Mouse (Mus musculus): ENCODE data around the gene Mast2. TPM values are rescaled to one million over a fixed set of nuclear protein-coding genes. Genes with fewer than 3 reads are reported as not detected.

Gene Mast2
- polyA plus RNA-seq, 1 experiment, result 45.7 TPM

- no peak for TF ChIP-seq GATA1 (IDR thresholded peaks at IDR 0.05; ENCODE audit: low read length)
These were observed 111.5 kb downstream of the Mast2 start for GRCm38 (mm10) chr4:116352496-116352895.

GRCm38 (mm10) chr4:116342119-116342518 is 121.9 kb downstream of the Mast2 start:
- no peak for TF ChIP-seq GATA1 (IDR thresholded peaks at IDR 0.05; ENCODE audit: low read length)

DNA sequence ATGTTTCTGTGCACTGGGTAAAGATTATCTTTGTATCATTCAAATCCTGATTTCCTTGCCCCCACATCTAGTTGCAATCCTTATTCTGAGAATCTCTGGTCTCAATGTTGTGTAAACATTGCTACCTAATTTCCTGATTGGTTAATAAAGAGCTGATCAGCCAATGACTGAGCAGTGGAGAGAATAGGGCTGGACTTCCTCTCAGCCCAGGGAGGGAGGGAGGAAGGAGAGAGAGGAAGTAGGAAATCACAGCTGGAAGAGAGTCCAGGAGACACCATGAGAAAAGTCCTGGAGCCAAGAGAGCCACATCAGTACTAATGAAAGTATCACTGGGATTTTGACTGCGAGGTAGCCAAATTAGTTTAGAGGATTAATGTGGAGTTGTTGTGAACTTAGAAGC is 127.7 kb downstream of the Mast2 start:
- no peak for TF ChIP-seq GATA1 (IDR thresholded peaks at IDR 0.05; ENCODE audit: low read length)

- no peak for TF ChIP-seq GATA1 (IDR thresholded peaks at IDR 0.05; ENCODE audit: low read length)
These were observed 134.7 kb downstream of the Mast2 start for GRCm38 (mm10) chr4:116329256-116329655.

- TF ChIP-seq GATA1 (IDR thresholded peaks at IDR 0.05; ENCODE audit: low read length), result no peak
These were observed 141.9 kb downstream of the Mast2 start for GRCm38 (mm10) chr4:116322127-116322526.

DNA sequence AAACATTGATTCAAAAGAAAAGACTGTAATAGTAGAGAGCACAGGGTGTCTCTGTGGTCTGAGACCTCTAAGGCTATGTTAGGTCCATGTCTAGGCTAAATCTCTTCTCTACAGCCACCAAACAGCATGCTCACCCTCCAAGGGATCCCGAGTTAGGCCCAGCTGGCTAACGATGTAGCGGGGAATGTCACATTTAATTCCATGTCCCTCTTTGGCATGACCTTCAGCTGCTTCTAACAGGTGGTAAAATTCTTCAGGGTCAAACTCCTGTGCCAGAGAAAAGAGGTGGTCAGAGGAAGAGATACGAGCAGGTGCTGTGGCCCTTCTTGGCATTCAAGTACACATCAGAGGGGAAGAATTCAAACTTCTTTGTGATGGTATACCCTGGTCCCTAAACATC is 146.4 kb downstream of the Mast2 start:
- TF ChIP-seq GATA1 (IDR thresholded peaks at IDR 0.05; ENCODE audit: low read length), result no peak

- TF ChIP-seq GATA1 (IDR thresholded peaks at IDR 0.05; ENCODE audit: low read length), result no peak
These were observed 159.4 kb downstream of the Mast2 start for GRCm38 (mm10) chr4:116304551-116304950.

DNA sequence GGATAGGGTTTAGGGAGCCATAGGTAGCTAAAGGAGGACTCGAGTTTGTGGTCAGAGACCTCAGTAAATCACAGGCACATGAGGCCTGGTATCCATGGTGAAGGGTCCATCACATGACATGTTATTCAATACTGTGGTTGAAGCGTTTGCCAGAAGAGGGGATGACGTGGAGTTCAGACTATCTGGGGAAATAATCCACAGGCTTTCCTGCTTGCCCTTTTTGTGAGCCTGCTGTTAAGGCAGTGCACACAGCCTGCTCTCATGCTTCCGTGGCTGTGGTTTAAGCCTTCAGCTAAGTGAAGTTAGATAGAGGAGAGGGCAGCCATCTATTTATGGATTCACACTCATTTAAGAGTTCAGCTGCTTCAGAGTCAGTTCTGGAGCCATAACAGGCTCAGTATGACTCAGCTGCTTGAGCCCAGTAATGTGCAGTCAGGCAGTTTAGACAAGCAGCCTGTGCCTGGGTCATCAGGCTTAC is 163.1 kb downstream of the Mast2 start:
- TF ChIP-seq GATA1 (IDR thresholded peaks at IDR 0.05; ENCODE audit: low read length), result no peak

- TF ChIP-seq GATA1 (IDR thresholded peaks at IDR 0.05; ENCODE audit: low read length), result no peak
These were observed 170.7 kb downstream of the Mast2 start for GRCm38 (mm10) chr4:116293296-116293695.

DNA sequence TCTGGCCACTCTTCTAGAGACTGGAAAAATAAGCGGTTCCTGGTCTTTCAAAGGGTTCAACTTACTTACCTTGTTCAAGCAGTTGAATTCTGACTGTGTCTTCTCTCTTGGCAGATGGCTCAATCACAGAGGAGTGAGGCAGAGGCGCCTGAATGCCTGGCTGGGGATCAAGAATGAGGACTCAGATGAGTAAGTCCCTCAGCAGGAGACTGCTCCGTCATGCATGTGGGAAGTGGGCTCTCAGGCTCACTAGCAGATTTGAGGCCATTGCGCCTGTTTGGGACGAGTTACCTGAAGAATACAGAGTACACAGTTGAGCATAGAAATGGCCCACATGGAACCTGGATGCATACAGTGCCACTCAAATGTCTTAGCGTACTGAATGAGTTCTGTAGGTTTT is 172.4 kb downstream of the Mast2 start:
- TF ChIP-seq GATA1 (IDR thresholded peaks at IDR 0.05; ENCODE audit: low read length), result no peak

DNA sequence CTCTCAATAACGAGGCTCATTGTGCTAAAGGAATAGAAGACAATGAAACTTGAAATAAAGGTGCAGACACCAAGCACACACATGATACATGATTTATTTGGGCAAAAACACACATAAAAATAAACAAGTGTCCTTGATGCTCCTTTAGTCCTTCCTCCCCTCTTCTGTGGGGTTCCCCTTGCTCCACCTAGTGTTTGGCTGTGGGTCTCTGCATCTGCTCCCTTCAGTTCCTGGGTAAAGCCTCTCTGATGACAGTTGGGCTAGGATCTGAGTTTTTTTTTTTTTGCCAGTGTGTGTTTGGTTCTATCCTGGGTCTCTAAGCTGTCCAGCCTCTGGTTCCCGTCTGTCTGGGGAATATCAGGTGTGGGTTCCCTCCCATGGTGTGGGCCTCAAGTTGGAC is 181.8 kb downstream of the Mast2 start:
- no peak for TF ChIP-seq GATA1 (IDR thresholded peaks at IDR 0.05; ENCODE audit: low read length)

GRCm38 (mm10) chr4:116268220-116268619 is 195.8 kb downstream of the Mast2 start:
- no peak for TF ChIP-seq GATA1 (IDR thresholded peaks at IDR 0.05; ENCODE audit: low read length)

Other genes starting within 250 kb of the Mast2 start
- gene Pik3r3, start 242.6 kb downstream of the Mast2 start, polyA plus RNA-seq (2012), result 6.5 and 7.2 TPM in 2 replicates
- gene Ipp, start 43.4 kb upstream of the Mast2 start, polyA plus RNA-seq (2012), result 1.3 and 2.1 TPM in 2 replicates
- gene Tmem69, start 91.8 kb upstream of the Mast2 start, polyA plus RNA-seq (2012), result 3.3 and 4.2 TPM in 2 replicates
- gene Gpbp1l1, start 93.5 kb upstream of the Mast2 start, polyA plus RNA-seq (2012), result 9.6 and 13.4 TPM in 2 replicates
- gene Ccdc17, start 132.5 kb upstream of the Mast2 start, polyA plus RNA-seq (2012), result 0.43 and 0.97 TPM in 2 replicates
- gene Nasp, start 163.8 kb upstream of the Mast2 start, polyA plus RNA-seq (2012), result 5.1 and 27.5 TPM in 2 replicates
- 151 and 175 TPM in 2 replicates for gene Akr1a1, start 187.5 kb upstream of the Mast2 start, polyA plus RNA-seq (2012)
- gene Prdx1, start 221.4 kb upstream of the Mast2 start, polyA plus RNA-seq (2012), result 7.0 and 8.1 TPM in 2 replicates
- gene Mmachc, start 244.2 kb upstream of the Mast2 start, polyA plus RNA-seq (2012), result 1.1 and 1.5 TPM in 2 replicates
- 2.8 and 2.9 TPM in 2 replicates for gene Ccdc163, start 244.3 kb upstream of the Mast2 start, polyA plus RNA-seq (2012)